34 mouse cellular contexts compared by ENCODE assay signal in the genomic region with DNA sequence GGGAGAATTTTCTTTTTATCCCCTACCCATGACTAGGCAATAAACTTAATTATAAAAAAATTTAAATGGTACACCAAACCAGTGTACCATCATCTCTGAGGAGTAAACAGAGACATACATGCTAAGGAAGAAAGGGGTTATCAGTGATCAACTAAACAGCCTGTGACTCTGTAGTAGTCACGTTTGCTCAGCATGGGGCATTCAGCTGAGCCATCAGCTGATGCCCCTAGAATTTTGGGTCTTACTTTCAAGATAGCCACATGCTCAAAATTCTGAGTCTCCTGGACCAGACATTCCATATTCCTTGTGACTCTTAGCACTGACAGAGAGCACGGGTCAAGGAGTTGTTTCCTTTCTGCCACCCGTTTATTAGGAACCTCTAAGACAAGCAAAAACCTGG.
"Had no signal": no experiment of that assay in that cellular context is flagged by ENCODE, and none has a peak within 500 bp of the region (broad histone marks: within the 10 kb centered on the region; RNA-seq: fewer than 3 reads in every experiment).

No protein-coding gene starts in this region.

- H3K4me3 ChIP-seq: heart, embryonic 10.5 days; heart, embryonic 12.5 days; heart, embryonic 13.5 days; heart, embryonic 15.5 days; hindbrain, embryonic 10.5 days; hindbrain, embryonic 12.5 days; hindbrain, embryonic 13.5 days; hindbrain, embryonic 15.5 days; intestine, embryonic 15.5 days; kidney, embryonic 15.5 days; layer of hippocampus, adult 2 months had no signal

- DNase-seq: heart, postnatal 10 days; heart, postnatal 14 days; heart, postnatal 36 days; heart, postnatal 4 days; kidney, adult 11 months; kidney, adult 18-20 months; kidney, adult 2 months; kidney, adult 8-10 months; kidney, adult 9 months; kidney, postnatal 10 days; kidney, postnatal 14 days; kidney, postnatal 25 days; kidney, postnatal 36 days; kidney, postnatal 4 days; layer of hippocampus, adult 9-11 months; layer of hippocampus, postnatal 36 days had no signal

- ATAC-seq: hindbrain, postnatal 0 days; inflammation-experienced regulatory T-cells, adult 6 months; intestine, embryonic 15.5 days; intestine, embryonic 16.5 days; intestine, postnatal 0 days had no signal

- H3K4me2 ChIP-seq: heart, embryonic 11.5 days; heart, embryonic 12.5 days; heart, embryonic 13.5 days; heart, embryonic 15.5 days; hindbrain, embryonic 12.5 days; hindbrain, embryonic 13.5 days; hindbrain, embryonic 14.5 days; hindbrain, embryonic 15.5 days; intestine, embryonic 15.5 days; kidney, embryonic 15.5 days had no signal

- H3K36me3 ChIP-seq: heart, embryonic 10.5 days; heart, embryonic 12.5 days; heart, embryonic 13.5 days; heart, embryonic 15.5 days; hindbrain, embryonic 10.5 days; hindbrain, embryonic 12.5 days; hindbrain, embryonic 13.5 days; hindbrain, embryonic 15.5 days; intestine, embryonic 15.5 days; kidney, embryonic 15.5 days had no signal

- H3K4me1 ChIP-seq: heart, embryonic 10.5 days; heart, embryonic 12.5 days; heart, embryonic 15.5 days; hindbrain, embryonic 15.5 days; intestine, embryonic 15.5 days; kidney, embryonic 15.5 days had no signal

- H3K27me3 ChIP-seq: hindbrain, embryonic 12.5 days; hindbrain, embryonic 13.5 days; hindbrain, embryonic 15.5 days; intestine, embryonic 15.5 days; kidney, embryonic 15.5 days had no signal

- H3K27ac ChIP-seq: heart, embryonic 10.5 days; heart, embryonic 13.5 days; heart, embryonic 15.5 days; hindbrain, embryonic 10.5 days; hindbrain, embryonic 12.5 days; hindbrain, embryonic 13.5 days; hindbrain, embryonic 14.5 days; hindbrain, embryonic 15.5 days; hindbrain, postnatal 0 days; intestine, embryonic 15.5 days; kidney, embryonic 15.5 days; kidney, postnatal 0 days; layer of hippocampus, adult 2 months had no signal

- H3K9me3 ChIP-seq: heart, embryonic 10.5 days; heart, embryonic 12.5 days; heart, embryonic 13.5 days; heart, embryonic 15.5 days; hindbrain, embryonic 10.5 days; hindbrain, embryonic 12.5 days; hindbrain, embryonic 13.5 days; hindbrain, embryonic 15.5 days; intestine, embryonic 15.5 days; kidney, embryonic 15.5 days had no signal

- H3K9ac ChIP-seq: heart, embryonic 12.5 days; heart, embryonic 13.5 days; heart, embryonic 15.5 days; hindbrain, embryonic 12.5 days; hindbrain, embryonic 13.5 days; hindbrain, embryonic 14.5 days; hindbrain, embryonic 15.5 days; intestine, embryonic 15.5 days; kidney, embryonic 15.5 days had no signal
